Mouse (Mus musculus) heart, postnatal 25 days (tissue): ENCODE measurements around the gene Nek1. TPM values are rescaled to one million over a fixed set of nuclear protein-coding genes. Genes with fewer than 3 reads are reported as not detected.
"Not testable (repeated sequence)": the region's sequence is repeated elsewhere in the genome, so short reads cannot be mapped to it uniquely, and the experiment has no call there.

Source experiments
- DNase-seq: peaks from one replicate; pipeline ENCODE4 v3.0.0; 2022; ENCODE audit warnings: low spot score
- intact Hi-C: fragments of 180-260 bp; cut with DNase I; formaldehyde crosslinking; loops from one replicate; pipeline ENCODE4 v1.15.1; 2025
- total RNA-seq, 2 experiments: library from RNA; stranded (reverse); gene quantifications; 2 replicates each; pipeline ENCODE4 v1.2.3; 2021

The Nek1 gene
- total RNA-seq, 2 experiments from 2014 or later, result 7.8 to 9.0 TPM

GRCm38 (mm10) chr8:60982701-60983687, 10.0 kb upstream of the Nek1 start, which contains the start of gene Clcn3:
Gene Clcn3, minus strand, starts transcription at chr8:60983300.
- DNase-seq, result peak; percentile 93
- intact Hi-C loops, result loop anchor here (2.0 kb wide), 1 partner anchor 14 kb away; no protein-coding TSS in a partner anchor

DNA sequence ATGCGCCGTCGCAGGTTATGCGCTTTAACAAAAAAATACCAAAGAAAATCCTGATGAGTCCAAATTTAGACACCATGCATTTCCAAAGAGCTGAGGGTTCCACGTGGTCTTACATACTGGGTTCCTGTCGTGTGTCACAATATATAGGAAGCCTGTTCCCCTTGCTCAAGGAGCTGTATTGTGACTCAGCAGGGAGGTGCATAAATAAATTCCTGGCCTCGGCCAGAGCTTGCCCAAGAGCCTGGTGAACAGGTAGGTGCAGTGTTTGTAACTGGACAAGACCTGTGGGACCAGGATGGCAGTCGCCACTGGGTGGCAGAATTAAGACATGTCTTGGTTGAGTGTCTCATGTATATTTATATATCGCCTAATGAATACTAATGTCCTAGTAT, 9.3 kb upstream of the Nek1 start:
- intact Hi-C loops, result loop anchor here (1.0 to 2.0 kb wide), 2 partner anchors 9 to 15 kb away; no protein-coding TSS in a partner anchor
- DNase-seq, result peak; percentile 15

DNA sequence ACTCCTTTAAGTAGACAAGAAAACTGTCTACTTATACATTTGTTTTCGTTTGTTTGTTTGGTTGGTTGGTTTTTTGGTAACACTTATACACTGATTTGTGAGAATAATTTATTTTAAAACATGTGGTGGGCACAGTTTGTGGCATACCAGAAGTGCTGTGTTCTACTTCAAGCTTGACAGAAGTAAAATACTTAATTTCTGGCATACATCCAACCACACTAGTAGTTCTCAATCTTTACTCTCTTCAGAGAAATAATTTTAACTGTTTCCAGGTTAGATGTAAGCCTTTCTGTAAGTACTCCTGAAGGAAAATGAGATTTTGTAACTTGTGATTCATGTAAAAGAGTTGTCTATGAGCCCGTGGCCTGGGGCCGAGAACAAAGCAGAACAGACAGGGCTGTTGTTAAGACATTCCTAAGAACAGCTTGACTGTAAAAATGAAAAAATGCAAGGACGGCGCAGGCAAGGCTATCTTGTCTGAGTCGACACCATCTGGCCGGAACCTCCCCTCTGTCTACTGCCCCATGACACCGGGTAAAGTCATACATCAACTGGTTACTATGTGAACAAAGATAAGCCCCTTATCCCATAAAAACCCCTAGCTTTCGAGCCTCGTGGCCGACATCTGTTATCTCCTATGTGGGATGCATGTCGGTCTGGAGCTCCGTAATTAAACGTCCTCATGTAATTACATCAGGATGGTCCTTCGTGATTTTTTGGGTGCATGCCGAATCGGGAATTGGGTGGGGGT, 8.6 kb upstream of the Nek1 start:
- intact Hi-C loops, result loop anchor here (1.0 kb wide), 1 partner anchor 8 kb away; no protein-coding TSS in a partner anchor
- DNase-seq, result not testable (repeated sequence)

DNA sequence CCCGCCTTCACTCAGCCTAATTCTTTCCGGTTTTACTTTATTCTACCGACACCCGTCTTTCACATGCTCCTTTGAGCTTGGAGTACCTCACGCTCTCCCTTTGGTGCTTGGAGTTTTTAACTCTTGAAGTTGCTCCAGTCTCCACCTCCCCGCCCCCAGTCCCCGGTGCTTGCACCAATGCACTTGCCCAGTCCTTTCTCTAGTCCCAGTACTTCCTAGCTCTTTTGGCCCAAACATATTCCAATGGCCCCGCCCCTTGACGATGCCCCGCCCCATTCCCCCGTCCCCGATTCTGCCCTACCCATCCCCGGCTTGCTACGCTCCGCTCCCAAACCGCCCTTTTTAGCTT, 460 bp upstream of the Nek1 start:
- DNase-seq, result peak; percentile 61
- intact Hi-C loops, result loop anchor here (1.0 to 5.0 kb wide), 5 partner anchors 8 to 495 kb away; partner anchors contain the start of genes Cbr4, Hpf1 and Mfap3l

- no peak for DNase-seq
- intact Hi-C loops, result loop anchor here (5.0 kb wide), 4 partner anchors 41 to 494 kb away; partner anchors contain the start of genes Cbr4, Hpf1 and Mfap3l
These were observed 618 bp downstream of the Nek1 start for GRCm38 (mm10) chr8:60993639-60993986.

- no peak for DNase-seq
- intact Hi-C loops, result no loop called here
These were observed 3.5 kb downstream of the Nek1 start for GRCm38 (mm10) chr8:60996468-60996867.

GRCm38 (mm10) chr8:61041951-61042350, 49.0 kb downstream of the Nek1 start:
- no peak for DNase-seq
- intact Hi-C loops, result loop anchor here (1.0 to 5.0 kb wide), 3 partner anchors 440 to 474 kb away; no protein-coding TSS in a partner anchor

DNA sequence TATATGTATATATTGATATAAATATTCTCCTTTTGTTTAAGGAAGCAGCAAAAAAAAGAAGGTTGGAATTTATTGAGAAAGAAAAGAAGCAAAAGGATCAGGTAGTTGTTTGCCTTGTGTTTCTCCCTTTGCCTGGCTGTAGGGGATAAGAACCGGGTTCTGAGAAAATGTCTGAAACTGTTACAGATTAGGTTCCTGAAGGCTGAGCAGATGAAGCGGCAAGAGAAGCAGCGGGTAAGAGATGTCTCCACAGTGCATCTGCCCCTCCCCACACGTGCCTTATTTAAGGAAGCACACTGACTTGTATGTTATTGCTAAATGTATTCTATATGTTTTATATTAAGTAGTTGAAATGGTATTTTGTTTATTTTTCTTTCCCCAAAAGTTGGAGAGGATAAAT, 50.9 kb downstream of the Nek1 start:
- intact Hi-C loops, result loop anchor here (5.0 kb wide), 1 partner anchor 438 kb away; no protein-coding TSS in a partner anchor
- no peak for DNase-seq

GRCm38 (mm10) chr8:61046816-61047215, 53.8 kb downstream of the Nek1 start:
- intact Hi-C loops, result no loop called here

GRCm38 (mm10) chr8:61053017-61053416, 60.0 kb downstream of the Nek1 start:
- no peak for DNase-seq
- intact Hi-C loops, result no loop called here

More at GRCm38 (mm10) chr8:61046816-61047215, 53.8 kb downstream of the Nek1 start:
- DNase-seq, result no peak

DNA sequence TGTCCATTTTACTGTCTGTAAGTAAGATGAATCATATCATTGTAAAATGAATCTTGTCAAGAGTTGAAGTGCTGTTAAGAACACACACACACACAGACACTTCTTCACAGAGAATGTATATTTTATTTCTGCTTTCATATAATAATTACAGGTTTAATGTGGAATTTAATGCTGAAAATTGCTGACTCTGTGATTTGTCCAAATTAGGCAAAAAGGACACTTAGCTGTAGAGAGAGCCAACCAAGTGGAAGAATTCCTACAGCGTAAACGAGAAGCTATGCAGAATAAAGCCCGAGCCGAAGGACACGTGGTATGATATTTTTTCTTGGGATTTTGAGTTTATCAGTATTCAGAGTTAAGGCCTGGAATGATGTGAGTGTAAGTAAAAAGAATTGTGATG, 61.3 kb downstream of the Nek1 start:
- DNase-seq, result no peak
- intact Hi-C loops, result no loop called here

GRCm38 (mm10) chr8:61056997-61057396, 64.0 kb downstream of the Nek1 start:
- intact Hi-C loops, result no loop called here
- DNase-seq, result no peak

DNA sequence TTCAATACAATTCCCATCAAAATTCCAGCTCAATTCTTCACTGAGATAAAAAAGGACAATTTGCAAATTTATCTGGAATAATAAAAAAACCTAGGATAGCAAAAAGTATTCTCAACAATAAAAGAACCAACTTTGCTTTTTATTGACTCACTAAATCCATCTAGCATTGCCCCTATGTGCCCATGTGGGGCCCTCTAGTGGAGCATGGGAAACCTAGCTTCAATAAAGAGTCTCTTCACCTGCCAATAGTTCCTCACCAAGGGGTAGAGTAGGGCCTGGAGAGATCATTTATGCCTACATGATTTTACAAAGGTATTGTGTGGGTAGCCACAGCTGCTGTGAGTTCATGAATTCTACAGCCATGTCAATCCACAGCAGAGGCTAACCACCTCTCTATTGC, 66.1 kb downstream of the Nek1 start:
- intact Hi-C loops, result no loop called here
- DNase-seq, result no peak

- intact Hi-C loops, result no loop called here
- DNase-seq, result no peak
These were observed 67.4 kb downstream of the Nek1 start for GRCm38 (mm10) chr8:61060412-61060811.

GRCm38 (mm10) chr8:61075059-61075458, 82.1 kb downstream of the Nek1 start:
- DNase-seq, result no peak
- intact Hi-C loops, result no loop called here

- no peak for DNase-seq
- intact Hi-C loops, result no loop called here
These were observed 117.5 kb downstream of the Nek1 start for GRCm38 (mm10) chr8:61110496-61110895.

DNA sequence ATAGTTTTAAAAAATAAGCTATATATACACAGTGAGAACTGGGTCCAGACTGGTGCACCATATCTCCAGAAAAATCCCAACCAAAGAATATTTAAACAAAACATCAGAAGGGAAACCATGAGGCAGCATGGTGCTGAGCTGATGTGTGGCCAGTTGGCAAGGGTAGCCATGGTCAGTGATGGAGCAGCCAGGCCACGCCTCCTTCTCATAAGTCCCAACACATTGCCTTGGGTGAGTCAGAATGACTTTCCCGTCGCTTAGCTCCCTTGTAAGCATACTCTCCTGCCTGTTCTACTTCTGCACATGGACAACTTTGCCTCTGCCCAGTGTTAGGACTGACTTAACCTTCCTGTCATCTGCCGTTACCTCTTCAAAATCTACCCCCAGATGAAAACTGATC, 118.9 kb downstream of the Nek1 start:
- DNase-seq, result no peak
- intact Hi-C loops, result no loop called here

DNA sequence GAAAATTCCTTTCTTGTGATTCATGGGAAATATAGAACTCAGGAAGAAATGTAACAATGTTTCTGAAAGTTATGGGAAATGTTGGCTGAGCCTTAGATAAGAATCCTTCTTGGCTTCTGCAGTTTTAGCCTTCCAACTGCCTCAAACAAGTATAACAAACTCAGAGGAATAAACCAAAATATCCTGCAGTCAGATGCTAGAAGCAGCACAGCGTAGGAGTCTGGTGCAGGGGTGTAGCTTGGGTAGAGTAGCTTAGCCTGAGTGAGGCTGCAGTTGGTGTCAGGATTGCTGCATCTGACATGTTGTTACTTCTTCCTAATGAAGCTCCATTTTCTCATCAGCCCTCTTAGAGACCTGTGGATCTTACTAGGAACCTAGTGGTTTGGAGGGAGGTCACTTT, 128.6 kb downstream of the Nek1 start:
- no peak for DNase-seq
- intact Hi-C loops, result no loop called here

DNA sequence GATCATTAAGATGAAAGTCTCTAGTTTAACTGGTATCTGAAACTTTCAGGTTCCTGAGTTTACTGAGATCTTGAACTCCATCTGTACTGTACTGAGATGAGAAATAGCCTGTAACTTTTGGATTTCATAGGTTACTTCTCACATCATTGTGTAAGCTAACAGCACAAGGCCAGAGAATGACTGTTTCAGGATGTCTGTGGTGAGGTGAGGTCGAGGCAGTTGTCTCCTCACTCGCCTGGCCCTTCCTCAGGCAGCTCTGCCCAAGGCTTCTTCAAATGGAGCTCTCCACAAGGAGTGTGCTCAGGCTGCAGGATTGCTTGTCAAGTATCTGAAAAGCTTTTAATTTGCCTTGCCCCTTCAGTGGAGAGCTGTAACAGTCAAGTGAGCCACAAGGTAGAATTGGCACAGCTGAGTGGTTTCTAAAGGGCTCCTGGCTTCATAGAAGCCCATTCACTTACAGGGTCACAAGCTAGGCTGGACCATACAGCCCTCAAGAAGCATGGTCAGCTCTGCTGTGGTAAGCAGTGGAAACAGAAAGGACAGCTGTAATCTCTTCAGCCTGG, 134.4 kb downstream of the Nek1 start:
- intact Hi-C loops, result no loop called here
- DNase-seq, result no peak

GRCm38 (mm10) chr8:61132561-61133134, 139.7 kb downstream of the Nek1 start:
- DNase-seq, result no peak

More at GRCm38 (mm10) chr8:61132561-61133134, 139.7 kb downstream of the Nek1 start:
- intact Hi-C loops, result no loop called here
